ENCODE assay signal across 24 mouse cellular contexts in the genomic region with DNA sequence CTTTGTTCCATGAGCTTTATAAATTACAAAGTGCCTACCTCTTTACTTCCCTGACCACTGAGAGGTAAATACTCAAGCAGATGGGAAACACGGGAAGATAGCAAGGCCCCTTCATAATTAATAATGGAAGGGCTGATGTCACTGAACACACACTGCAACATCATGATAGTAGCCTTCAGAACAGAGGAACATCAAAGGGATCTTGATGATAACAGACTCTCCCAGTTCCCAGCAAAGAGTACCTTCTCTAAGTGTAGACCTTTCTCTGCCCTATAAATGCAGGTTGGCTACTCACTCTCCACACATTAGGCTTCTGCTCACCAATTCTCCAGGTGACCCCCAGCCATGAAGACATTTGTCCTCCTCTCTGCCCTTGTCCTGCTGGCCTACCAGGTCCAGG. TPM values are rescaled to one million over a fixed set of nuclear protein-coding genes. Genes with fewer than 3 reads are reported as not detected.
"Had no signal": no experiment of that assay in that cellular context is flagged by ENCODE, and none has a peak within 500 bp of the region (broad histone marks: within the 10 kb centered on the region; RNA-seq: fewer than 3 reads in every experiment).

Defa36 (plus strand) TSS at position 301 of the 400 bp plus-strand sequence.

RNA-seq across cellular contexts. Expression of gene Defa36, which starts in this region (rescaled TPM):
- polyA plus RNA-seq: heart, embryonic 10.5 days; heart, embryonic 11.5 days; heart, embryonic 12.5 days; heart, embryonic 13.5 days; heart, embryonic 14.5 days; heart, embryonic 15.5 days; heart, postnatal 0 days; hindbrain, embryonic 10.5 days; hindbrain, embryonic 11.5 days; hindbrain, embryonic 12.5 days; hindbrain, embryonic 13.5 days; hindbrain, embryonic 14.5 days; hindbrain, embryonic 15.5 days; hindbrain, embryonic 16.5 days; hindbrain, postnatal 0 days; inflammation-experienced regulatory T-cells, adult 6 months; intestine, embryonic 14.5 days; intestine, embryonic 15.5 days; intestine, embryonic 16.5 days; kidney, adult 2 months; kidney, embryonic 14.5 days; kidney, embryonic 15.5 days; kidney, embryonic 16.5 days; kidney, postnatal 0 days had no signal
